Mouse (Mus musculus) spleen, postnatal 14 days (tissue): ENCODE results near the gene Usp18.

Experiments
- DNase-seq, 2 experiments: peaks; one replicate each; pipeline ENCODE4 v3.0.0; 2021 to 2022; ENCODE audit warnings: low spot score in 2 of 2

Gene Usp18

DNA sequence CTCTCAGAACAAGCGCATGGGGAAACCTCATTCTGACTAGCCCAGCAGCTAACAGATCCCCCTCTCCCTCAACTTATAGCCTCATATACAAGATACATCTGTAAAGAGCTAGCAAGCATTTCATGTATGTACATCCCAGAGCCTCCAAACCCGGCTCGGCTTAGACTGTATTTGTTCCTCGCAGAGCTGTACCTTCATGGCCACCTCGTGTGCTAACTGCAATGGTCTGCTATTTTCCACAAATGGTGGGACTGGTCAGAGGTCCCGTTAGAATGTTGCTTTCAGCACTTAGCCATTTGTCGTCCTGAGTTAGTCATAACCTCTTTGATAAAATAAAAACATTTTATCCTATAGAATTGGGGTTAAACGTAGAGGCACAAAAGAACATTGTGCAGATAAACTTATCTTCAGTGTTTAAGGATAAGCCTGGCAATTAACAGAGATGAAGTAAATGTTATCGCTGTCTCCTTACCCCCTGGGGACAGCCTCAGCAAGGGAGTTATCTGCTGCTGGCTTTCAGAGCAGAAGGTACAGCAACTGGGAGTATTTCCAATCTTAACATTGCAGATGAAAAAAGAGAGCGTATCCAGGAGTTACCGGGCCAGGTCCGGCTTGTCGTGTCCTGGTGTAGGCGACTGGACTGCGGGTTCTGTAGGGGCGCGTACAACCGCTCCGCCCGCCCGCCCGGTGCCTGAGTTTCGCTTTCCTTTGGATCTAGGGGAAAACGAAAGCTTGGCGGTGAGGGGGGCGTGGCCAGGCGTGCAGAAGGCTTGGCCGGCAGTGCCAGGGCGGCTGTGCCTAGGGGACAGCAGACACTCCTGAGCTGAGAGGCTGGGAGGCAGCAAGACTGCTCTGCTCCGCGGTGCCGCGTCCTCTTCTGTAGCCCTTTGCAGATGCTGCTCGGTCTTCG lies at the start of gene Usp18:
Gene Usp18, plus strand, starts transcription at position 780 of the 910 bp plus-strand sequence.
- peak; percentile 80 for DNase-seq

DNA sequence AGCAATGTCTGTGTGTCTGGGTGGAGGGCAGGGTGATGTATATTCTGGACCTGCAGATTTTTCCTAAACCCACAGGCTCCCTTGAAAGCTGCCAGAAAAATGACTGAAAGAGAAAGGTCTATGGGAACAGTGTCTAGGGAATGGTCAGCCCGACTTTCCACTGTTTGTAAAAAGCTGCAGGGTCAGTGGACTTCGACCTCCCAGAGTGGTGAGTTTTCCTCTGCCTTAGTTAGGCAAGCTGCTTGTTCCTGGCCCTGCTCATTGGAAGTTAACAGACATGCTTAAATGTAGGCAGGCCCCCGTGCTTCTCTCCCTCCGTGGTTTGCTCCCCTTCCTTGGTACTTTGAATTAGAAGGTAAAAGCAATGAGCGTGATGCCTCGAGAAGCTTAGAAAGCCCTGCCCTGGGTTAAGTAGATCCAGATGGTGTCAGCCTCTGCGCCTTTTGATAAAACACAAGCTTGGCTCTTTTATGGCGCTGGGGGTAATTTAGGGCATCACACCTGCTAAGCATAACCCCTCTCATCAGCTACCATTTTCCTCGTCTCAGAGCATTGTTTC lies 47.8 kb upstream of the Usp18 start:
- DNase-seq: no peak

DNA sequence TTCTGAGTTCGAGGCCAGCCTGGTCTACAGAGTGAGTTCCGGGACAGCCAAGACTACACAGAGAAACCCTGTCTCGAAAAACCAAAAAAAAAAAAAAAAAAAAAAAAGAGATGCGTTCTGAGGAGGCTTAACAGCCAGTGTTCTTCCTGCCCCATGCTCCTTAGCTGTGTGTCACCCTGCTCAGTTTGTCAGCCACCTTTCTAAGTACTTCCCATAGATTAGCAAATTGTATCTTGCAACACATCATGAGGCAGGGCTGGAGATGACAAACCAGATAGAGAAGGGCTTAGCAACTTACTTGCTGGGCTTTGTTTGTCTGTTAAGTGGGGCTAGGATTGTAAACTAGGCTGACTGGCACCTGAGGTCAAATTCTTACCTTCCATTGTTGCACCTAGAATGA lies 45.2 kb upstream of the Usp18 start:
- no peak for DNase-seq

DNA sequence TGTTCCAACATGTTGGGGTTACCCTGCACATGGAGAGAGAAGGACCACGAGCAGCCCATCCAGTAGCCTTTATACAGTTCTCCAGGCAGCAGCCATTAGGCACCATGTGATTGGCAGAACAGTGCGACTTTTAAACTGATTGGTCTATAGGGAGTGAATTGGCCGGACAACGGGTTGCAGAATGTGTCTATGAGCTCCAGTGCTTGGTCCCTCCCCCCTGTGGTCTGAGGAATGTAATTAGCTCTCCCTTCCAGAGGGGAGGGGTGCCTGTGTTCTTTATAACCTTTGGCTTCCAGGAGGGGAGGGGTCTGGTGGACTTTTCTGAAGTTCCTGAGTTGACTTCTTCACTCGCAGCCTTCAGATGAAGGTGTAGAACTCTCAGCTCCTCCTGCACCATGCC lies 43.7 kb upstream of the Usp18 start:
- no peak for DNase-seq

DNA sequence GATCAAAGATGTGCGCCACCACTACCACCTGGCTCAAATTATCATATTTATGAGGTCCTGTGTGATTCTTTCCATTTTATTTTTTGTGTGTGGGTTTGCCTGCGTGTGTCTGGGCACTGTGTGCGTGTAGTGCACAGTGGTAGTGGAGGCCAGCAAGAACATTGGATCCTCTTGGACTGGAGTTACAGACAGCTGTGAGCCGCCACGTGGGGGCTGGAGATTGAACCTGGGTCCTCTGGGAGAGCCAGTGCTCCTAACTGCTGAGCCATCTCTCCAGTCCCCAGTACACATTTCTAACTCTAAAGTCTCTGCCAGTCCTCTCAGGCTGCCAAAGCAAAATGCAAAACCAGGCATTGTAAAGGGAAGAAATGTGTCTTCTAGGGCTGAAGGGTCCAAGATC lies 39.2 kb upstream of the Usp18 start:
- DNase-seq: no peak

DNA sequence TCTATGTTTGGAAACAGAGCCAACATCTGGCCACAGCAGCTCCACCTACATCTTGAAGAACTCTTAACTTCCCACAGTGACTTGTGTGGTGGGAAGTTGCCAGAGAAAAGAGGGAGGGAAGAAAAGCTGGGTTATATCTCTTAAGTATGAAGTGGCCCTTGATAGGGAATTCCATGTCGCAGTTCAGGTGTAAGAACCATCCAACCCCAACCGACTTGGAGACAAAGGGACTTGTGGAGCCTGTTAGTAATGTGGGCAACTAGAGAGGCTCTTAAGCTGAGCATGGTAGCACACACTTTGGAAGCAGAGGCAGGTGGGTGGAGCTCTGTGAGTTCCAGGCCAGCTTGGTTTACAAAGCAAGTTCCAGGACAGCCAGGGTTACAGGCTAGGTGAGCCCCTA lies 36.1 kb upstream of the Usp18 start:
- DNase-seq: no peak

DNA sequence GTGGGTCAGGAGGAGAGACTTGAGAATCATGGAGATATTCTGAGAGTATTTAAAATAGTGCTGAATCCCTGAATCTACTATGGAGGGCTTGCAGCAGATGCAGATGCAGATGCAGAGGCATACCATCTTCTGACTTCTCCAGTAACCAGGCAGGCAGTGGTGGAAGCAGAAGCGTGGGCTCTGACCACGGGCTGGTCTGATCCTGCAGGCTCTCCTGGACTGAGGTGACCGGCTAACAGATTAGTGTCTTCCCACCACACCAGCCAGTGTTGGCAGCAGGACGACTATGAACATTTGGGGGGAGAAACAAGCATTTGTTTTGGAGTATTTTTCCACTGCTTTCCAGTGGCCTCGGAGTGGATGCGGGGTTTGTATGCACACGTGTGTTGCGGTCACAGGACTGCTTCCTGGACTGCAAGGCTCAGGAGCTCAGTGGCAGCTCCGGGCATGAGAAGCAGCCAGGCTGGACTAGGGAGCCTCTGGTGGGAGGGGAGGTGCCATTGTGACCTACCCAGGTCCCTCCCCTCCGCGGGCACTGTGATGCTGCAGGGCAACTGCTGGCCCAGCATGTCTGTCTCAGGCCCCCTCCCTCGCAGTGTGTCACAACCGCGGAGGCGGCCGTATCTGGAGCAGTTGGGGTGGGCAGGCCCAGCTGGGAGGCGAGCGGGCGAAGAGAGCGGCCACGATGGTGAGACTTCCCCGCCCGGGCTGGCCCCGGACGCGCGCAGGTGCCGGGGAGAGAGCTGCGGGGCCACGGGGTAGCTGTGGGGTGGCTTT lies 35.4 kb upstream of the Usp18 start, which contains the start of gene Tuba8:
Gene Tuba8, plus strand, starts transcription at position 548 of the 777 bp plus-strand sequence.
- DNase-seq: peak in 1 of 2 experiments; percentile 7

DNA sequence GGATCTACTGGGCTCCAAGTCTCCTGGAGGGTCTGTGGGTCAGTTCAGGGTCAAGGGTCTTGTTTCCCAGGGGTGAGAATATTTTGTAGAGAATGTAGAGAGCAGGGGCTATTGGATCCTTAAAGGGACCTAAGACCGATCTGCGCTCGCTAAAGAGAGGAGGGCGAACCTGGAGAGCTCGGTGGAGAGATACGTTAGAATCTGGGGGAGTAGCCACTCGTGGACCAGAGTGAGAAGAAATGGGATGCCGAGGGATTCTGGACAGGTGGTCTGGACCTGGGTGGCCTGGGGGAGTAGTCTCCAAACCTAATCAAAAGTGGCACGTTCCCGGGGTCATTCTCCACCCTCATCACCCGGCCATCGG lies 34.8 kb upstream of the Usp18 start:
- no peak for DNase-seq

DNA sequence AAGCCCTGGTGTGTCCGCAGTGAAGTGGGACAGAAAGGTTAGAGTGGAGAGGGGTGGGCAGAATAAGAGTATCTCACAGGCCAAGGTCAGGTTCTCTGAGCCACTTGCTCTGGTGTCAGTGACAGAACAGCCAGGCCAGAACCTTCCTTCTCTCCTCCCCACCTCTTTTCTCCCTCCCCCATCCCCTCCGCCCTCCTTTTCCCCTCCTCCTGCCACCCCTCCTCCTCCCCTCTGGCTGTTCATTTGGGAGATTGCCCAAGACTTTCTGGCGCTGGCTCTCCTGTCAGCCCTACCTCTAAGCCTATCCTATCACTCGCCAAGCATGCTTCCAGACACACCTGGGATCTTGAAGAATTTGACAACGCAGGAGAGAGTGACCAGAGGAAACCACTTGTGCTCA lies 34.0 kb upstream of the Usp18 start:
- DNase-seq: no peak

DNA sequence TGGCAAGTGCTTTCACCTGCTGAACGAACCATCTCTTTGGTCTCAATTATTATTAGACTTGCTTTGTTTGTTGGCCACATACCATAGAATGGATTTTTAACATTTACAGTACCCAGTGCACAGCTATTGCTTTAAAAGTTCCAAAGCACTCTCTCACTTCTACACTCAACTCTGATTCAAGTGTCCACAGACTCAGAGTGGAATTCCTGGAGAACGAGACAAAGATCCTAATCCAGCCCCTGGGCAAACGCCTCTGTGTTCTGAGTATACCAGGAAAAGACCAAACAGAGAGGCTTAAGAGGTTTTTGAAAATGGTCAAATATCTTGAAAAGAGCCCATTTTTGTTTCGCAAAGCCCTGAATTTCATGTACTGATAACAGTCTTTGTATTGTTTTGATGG lies 32.7 kb upstream of the Usp18 start:
- no peak for DNase-seq

DNA sequence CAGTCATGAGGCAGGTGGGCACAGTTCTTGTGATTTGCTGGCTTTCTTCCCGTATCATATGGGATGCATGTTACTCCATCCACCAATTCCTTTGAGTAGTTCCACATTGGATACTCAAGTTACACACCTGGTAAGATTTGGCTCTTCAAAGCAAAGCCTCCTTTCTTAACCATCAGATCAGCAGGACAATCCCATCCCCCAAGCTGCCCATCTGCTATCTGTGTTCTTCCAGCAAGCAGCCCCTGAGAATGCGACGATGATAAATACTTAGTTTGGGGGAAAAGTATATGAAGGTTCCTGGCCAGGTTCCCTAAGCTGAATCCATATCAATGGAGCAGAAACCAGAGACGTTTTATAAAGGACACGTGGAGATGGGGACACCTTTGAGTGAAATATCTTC lies 31.5 kb upstream of the Usp18 start:
- DNase-seq: no peak

DNA sequence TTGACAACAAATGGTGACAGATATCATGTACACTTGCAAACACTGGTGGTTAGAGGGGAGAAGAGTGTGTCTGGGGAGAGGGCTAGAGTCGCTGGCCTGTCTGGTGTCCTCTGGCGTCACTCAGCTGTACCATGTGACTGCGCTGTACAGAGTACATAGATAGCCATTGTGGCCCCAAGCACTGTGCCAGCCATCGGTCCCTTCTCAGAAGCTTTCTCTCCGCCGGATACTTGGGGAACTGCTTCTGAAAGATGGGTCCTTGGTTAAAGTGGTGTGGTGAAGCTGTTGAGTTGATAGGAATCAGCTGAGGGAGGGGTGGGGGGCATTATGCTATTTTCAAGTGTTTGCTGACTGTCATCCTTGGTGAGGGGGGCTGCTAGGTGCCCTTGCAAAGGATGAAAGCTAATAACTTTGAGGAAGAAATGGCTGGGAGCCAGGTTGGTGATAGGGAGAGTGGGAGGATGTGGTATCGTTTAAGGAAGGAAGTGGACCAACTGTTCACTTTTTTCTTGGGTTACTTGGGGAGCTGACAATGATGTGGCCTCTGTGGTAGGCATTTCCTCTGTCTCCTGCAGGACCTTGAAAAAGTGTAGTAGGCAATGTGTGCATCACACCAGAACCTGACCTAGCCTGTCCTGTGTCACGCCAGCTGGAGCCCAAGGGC lies 30.9 kb upstream of the Usp18 start:
- no peak for DNase-seq

DNA sequence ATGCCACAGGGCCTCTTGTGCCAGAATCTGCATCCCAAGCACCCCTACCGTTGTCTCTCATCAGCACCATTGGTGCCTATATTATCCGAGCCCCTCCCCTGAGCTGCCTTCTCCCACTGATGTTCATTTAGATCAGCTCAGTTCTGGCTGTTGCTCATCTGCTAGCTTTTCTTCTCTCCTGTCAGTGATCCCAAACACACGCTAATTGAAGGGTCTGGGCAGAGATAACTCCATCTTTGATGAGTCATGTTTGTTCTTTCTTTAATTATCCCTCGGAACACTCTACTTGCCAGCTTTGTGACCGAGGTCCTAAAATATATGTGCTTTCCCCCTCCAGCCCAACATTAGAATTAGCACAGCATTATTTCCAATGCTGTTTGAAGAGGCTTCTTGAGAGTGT lies 30.4 kb upstream of the Usp18 start:
- DNase-seq: no peak

DNA sequence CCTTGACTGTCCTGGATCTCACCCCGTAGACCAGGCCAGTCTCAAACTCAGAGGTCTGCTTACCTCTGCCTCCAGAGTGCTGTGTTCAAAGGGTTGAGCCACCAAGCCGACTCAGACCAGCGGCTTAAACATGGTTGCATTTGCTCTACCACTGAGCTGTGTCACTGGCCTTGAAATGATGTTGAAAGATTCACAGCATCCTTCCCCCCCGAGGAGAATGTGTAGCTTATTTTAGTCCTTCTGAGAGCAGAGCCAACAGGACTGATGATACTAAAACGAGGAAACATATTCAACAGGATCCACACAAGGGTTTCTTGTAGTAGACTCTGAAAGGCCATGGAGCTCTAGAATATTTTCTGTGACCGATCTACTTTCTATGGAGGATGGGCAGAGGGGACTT lies 29.8 kb upstream of the Usp18 start:
- DNase-seq: no peak

DNA sequence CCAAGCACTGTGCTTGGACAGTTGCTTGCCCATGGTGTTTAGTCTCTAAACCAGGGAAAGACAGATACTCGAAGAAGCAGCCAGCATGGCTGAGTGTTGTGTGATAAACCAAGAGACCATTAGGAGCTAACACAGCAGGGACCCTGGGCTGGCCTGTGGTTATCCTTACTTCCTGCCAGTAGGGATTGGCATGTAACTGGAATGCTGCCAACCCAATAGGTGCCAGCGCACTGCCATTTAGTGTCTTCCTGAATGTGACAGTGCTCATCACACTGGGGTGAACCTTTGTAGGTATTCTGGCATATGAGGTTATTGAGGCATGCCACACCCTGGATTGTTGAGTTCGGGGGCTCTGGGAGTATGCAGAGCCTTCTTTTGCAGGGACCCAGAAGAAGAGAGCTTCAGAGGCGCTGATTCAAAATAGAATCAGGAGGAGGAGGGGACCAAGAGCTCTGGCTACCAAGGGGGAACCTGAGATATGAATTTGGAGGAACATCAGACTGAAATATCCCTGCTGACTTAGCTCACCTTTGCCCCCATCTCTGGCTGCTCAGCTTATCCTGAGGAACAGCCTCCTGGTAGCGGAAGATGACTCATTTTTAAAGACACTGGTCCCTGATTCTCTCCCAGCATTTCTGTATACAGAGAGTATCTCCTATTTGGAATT lies 29.0 kb upstream of the Usp18 start:
- no peak for DNase-seq

DNA sequence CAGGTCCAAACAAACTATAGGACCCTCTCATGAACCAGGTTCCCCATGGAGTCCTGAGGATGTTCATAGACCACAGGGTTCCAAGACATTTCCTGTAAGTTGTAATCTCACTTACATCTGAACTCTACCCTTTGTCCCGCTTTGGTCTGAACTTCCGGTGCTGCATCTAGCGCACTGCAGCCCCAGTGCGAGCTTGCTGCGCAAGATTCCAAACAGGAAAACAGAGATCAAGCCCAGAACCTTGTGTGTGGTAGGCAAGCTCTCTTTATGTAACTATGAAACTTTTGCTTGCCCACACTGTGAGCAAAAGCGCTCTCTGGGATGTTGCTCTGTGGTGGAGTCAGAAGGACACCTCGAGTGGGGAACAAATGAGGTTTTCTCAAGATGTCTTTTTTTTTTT lies 27.7 kb upstream of the Usp18 start:
- DNase-seq: no peak

DNA sequence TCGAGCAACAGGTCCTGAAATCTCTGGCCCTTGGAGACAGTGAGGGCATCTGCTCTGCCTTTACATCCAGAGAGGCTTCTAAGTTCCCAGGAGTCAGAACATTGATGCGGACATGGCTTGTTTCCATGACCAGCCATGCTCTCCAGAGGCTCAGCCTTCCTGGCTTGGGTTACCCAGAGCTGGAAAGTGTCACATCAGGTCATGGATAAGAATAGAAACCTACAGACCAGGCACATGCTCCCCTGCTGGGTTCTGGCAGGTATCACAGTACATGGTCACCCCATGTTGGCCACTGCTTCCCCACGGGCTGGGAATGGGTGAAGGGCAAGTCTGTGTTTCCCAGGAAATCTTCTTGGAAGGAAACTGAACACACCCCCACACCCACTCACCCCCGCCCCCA lies 26.3 kb upstream of the Usp18 start:
- DNase-seq: no peak

DNA sequence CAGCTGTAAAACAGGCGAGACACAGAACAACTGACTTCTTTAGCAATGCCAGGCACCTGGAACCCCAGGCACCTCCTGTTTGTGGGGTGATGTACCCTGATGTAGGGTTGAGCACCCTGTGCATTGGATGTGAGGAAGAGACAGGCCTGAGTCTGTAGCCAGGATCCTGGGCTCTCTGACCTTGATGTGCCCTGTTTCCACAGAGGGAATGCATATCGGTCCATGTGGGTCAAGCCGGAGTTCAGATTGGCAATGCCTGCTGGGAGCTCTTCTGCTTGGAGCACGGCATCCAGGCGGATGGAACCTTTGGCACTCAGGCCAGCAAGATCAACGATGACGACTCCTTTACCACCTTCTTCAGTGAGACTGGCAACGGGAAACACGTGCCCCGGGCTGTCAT lies 25.5 kb upstream of the Usp18 start:
- no peak for DNase-seq

DNA sequence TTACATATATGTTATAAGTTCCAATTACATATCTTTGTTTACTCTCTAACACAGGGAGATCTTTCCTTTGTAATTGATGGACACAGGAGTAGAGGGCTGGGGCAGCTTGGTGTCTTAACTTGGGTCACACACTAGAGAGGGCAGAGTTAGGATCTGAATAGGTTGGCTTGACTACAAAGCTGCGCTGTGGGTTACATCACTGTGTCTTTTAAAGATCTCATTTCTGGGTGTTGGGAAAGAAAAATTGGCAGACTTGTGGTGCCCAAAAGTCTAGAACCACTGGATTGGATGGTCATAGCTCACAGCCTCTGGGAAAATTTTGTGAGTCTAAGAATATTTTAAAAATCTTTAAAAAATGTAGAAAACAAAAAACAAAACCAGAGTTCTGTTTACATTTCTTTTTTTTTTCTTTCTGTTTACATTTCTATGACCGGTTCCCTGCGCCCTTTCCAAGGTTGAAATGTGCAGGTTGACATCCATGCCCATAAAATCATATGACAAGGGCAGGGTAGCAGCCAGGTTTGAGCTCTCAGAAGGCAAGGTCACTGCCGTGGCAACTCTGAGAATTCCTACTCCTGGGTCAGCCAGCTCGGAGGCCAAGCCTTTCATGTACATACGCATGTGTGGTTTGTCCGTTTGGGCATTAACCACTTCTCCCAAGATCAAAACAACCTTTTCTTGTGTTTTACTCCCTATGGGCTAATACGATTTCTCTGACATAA lies 23.7 kb upstream of the Usp18 start:
- DNase-seq: no peak

DNA sequence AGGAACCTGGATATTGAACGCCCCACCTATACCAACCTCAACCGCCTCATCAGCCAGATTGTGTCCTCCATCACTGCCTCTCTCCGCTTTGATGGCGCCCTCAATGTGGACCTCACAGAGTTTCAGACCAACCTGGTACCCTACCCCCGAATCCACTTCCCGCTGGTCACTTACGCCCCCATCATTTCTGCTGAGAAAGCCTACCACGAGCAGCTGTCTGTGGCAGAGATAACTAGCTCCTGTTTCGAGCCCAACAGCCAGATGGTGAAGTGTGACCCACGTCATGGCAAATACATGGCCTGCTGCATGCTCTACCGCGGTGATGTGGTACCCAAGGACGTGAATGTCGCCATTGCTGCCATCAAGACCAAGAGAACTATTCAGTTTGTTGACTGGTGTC lies 22.7 kb upstream of the Usp18 start:
- no peak for DNase-seq

DNA sequence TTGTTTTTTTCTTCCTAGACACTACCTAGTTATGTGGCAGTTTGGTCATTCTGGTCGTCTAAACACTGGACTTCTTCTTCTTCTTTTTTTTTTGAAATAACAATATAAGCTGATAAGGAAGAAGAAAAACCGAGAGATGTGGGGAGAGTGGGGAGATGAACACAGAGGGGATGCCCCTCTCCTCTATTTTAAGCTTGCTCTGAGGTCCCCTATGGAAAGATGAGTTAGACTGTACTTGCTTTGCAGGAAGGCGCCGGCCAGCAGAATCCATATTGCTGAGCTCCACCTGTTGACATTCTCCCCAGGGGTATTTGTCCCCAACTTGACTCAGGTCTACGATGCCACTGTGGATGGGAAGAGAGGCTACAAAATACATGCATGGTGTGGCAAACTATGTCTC lies 21.6 kb upstream of the Usp18 start:
- no peak for DNase-seq
